Mouse (Mus musculus): ENCODE results near the gene Mboat7. TPM values are rescaled to one million over a fixed set of nuclear protein-coding genes. Genes with fewer than 3 reads are reported as not detected.

The Mboat7 gene
- polyA plus RNA-seq, 2 experiments: 10.3 to 11.5 TPM

DNA sequence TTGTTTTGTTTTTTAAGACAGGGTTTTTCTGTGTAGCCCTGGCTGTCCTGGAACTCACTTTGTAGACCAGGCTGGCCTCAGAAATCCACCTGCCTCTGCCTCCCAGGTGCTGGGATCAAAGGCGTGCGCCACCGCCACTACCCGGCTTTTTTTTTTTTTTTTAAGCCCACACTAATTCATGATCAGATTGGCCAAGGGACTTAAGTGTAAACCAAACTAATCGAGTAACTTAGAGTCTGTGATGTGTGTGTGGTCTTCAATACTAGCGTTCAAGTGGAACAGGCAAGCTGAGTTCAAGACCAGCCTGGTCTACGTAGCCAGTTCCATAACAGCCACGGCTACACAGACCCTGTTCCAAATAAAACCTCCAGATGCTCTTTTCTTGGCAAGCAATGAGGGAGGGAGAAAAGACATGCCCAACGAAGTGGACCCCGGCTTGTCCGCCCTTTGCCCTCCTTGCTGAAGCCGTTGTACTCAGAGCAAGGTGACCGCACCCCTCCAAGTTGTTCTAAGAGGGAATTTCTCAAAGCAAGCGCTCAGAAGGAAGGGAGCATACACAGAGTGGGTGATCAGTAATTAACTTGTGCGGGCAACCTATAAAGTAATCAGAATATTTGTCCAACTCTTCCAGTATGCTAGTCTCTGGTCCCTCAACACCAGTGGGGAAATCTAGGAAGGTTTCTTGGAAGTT, 28.7 kb downstream of the Mboat7 start:
- ATAC-seq (ENCODE audit: insufficient read depth): peak; percentile 42; the same call in 1 of the 2 replicates

DNA sequence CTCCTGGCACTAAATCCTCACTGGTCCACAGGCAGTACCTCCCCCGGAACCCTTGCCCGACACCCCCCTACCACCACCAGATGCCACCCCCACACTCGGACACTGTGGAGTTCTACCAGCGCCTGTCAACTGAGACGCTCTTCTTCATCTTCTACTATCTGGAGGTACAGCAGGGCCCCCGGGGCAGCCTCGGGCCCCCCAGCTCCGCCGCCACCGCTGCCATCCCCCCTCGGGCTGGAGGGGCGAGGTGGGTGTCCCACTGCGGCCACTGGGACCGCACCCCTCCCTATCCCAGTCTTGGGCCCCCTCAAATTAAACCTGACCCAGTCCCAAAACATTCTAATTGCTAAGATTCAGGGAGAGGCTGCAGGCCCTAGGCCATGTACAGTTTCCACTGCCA, 34.7 kb downstream of the Mboat7 start:
- Histone ChIP-seq H3K4me2 (ENCODE audit: low read depth) (no peak overlapping the region), H3K27ac (no peak overlapping the region), H3K4me1 (replicated peaks; ENCODE audit: control insufficient read depth in 2 of 2, insufficient read depth in 2 of 2, low read length in 1 of 2) (peaks cover 0 to 1% of the 10 kb centered on the region in 2 experiments; a peak in 1 of 4 replicates), H3K27me3 (ENCODE audit: control insufficient read depth, insufficient read depth, low read length) (no peaks in the 10 kb centered on the region), H3K4me3 (ENCODE audit: insufficient read depth in 1 of 2, low read depth in 2 of 2, low read length in 2 of 2) (no peak overlapping the region), H3K9me3 (ENCODE audit: control insufficient read depth, low read length) (no peaks in the 10 kb centered on the region), H3K9ac (replicated peaks) (no peak overlapping the region), H3K36me3 (replicated peaks; ENCODE audit: control insufficient read depth, insufficient read depth, low read depth) (peaks cover 92% of the 10 kb centered on the region)
- no peak for TF ChIP-seq CTCF (IDR thresholded peaks at IDR 0.05; ENCODE audit: low read depth)
- ATAC-seq (ENCODE audit: insufficient read depth) (no peak), DNase-seq (ENCODE audit: low read depth in 3 of 3, low spot score in 3 of 3) (no peak)
- 88% methylated on average over 14 of the region's 14 CpGs for WGBS (ENCODE audit: insufficient replicate concordance)

More for the DNA sequence above, 28.7 kb downstream of the Mboat7 start:
- no peak for TF ChIP-seq CTCF (IDR thresholded peaks at IDR 0.05; ENCODE audit: low read depth)
- no peak for TF ChIP-seq EP300 (IDR thresholded peaks at IDR 0.05; ENCODE audit: low read depth)
- WGBS (ENCODE audit: insufficient replicate concordance): 20% methylated on average over 15 of the region's 15 CpGs
- H3K4me3 ChIP-seq (ENCODE audit: insufficient read depth in 1 of 2, low read depth in 2 of 2, low read length in 2 of 2): peak overlapping the region; percentile 78 to 79
- H3K9me3 ChIP-seq (ENCODE audit: control insufficient read depth, low read length): no peaks in the 10 kb centered on the region
- peak in 1 of 3 experiments; percentile 32 for DNase-seq (ENCODE audit: low read depth in 3 of 3, low spot score in 3 of 3)
- peaks cover 20 to 22% of the 10 kb centered on the region in 2 experiments for H3K4me1 ChIP-seq (replicated peaks; ENCODE audit: control insufficient read depth in 2 of 2, insufficient read depth in 2 of 2, low read length in 1 of 2)
- H3K4me2 ChIP-seq (ENCODE audit: low read depth): peak overlapping the region; percentile 96
- H3K36me3 ChIP-seq (replicated peaks; ENCODE audit: control insufficient read depth, insufficient read depth, low read depth): peaks cover 31% of the 10 kb centered on the region
- peak overlapping the region; percentile 79 for H3K27ac ChIP-seq
- H3K9ac ChIP-seq (replicated peaks): peak overlapping the region; percentile 77
- no peaks in the 10 kb centered on the region for H3K27me3 ChIP-seq (ENCODE audit: control insufficient read depth, insufficient read depth, low read length)

DNA sequence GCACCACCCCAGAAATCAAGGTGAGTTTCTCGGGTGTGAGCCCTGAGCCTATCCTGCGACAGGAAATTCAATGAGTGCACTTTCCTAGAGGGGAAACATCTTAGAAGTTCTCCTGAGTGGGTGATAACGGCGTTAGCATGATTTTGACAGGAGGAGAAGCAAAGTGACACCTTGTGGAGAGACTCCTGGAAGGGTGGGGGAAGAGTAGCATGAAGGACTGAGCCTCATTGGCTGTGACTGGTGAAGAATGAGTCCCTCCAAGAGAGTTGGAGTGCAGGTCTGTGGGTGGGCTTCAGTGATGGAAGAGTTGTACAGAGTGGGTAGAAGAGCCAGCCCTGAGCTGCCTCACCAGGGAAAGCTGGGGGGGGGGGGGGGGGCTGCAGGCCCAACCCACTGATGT, 36.4 kb downstream of the Mboat7 start:
- WGBS (ENCODE audit: insufficient replicate concordance): 82% methylated on average over 4 of the region's 4 CpGs
- ATAC-seq (ENCODE audit: insufficient read depth): no peak
- peaks cover 98% of the 10 kb centered on the region for H3K36me3 ChIP-seq (replicated peaks; ENCODE audit: control insufficient read depth, insufficient read depth, low read depth)
- no peaks in the 10 kb centered on the region for H3K27me3 ChIP-seq (ENCODE audit: control insufficient read depth, insufficient read depth, low read length)
- TF ChIP-seq CTCF (IDR thresholded peaks at IDR 0.05; ENCODE audit: low read depth) (no peak), EP300 (IDR thresholded peaks at IDR 0.05; ENCODE audit: low read depth) (no peak)
- H3K9ac ChIP-seq (replicated peaks): no peak overlapping the region
- H3K4me1 ChIP-seq (replicated peaks; ENCODE audit: control insufficient read depth in 2 of 2, insufficient read depth in 2 of 2, low read length in 1 of 2): no peaks in the 10 kb centered on the region
- no peak overlapping the region for H3K27ac ChIP-seq
- H3K4me2 ChIP-seq (ENCODE audit: low read depth): no peak overlapping the region
- no peak overlapping the region for H3K4me3 ChIP-seq (ENCODE audit: insufficient read depth in 1 of 2, low read depth in 2 of 2, low read length in 2 of 2)
- H3K9me3 ChIP-seq (ENCODE audit: control insufficient read depth, low read length): no peaks in the 10 kb centered on the region
- DNase-seq (ENCODE audit: low read depth in 3 of 3, low spot score in 3 of 3): no peak

DNA sequence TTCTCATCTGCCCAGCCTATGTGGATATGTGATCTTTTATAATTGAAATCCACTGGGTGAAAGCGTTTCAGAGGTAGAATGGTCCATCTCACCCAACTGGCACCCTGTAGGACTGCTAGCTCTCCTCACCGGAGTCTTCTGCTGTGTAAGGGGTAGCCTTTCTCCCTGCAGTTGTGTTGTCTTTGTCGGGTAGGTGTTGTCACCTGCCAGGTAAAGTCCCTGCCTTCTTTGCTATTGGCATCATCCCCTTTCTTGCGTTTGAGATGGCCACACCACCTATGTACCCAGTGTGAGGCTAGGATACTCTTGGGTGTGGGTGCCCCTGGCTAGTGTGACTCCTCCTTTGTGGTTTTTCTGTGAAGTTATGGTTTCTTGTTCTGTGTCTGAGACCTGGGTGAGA, 46.7 kb downstream of the Mboat7 start:
- peak overlapping the region; percentile 93 for H3K4me2 ChIP-seq (ENCODE audit: low read depth)
- no peak for ATAC-seq (ENCODE audit: insufficient read depth)
- no peaks in the 10 kb centered on the region for H3K27me3 ChIP-seq (ENCODE audit: control insufficient read depth, insufficient read depth, low read length)
- H3K9ac ChIP-seq (replicated peaks): peak overlapping the region; percentile 98
- H3K27ac ChIP-seq: peak overlapping the region; percentile 13; the same call in 1 of the 2 replicates
- H3K36me3 ChIP-seq (replicated peaks; ENCODE audit: control insufficient read depth, insufficient read depth, low read depth): peaks cover 25% of the 10 kb centered on the region
- no peaks in the 10 kb centered on the region for H3K9me3 ChIP-seq (ENCODE audit: control insufficient read depth, low read length)
- WGBS (ENCODE audit: insufficient replicate concordance): 41% methylated on average over 4 of the region's 4 CpGs
- H3K4me1 ChIP-seq (replicated peaks; ENCODE audit: control insufficient read depth in 2 of 2, insufficient read depth in 2 of 2, low read length in 1 of 2): peaks cover 20 to 25% of the 10 kb centered on the region in 2 experiments
- DNase-seq (ENCODE audit: low read depth in 3 of 3, low spot score in 3 of 3): no peak
- no peak for TF ChIP-seq CTCF (IDR thresholded peaks at IDR 0.05; ENCODE audit: low read depth)
- no peak for TF ChIP-seq EP300 (IDR thresholded peaks at IDR 0.05; ENCODE audit: low read depth)
- H3K4me3 ChIP-seq (ENCODE audit: insufficient read depth in 1 of 2, low read depth in 2 of 2, low read length in 2 of 2): peak overlapping the region; percentile 86 to 89

DNA sequence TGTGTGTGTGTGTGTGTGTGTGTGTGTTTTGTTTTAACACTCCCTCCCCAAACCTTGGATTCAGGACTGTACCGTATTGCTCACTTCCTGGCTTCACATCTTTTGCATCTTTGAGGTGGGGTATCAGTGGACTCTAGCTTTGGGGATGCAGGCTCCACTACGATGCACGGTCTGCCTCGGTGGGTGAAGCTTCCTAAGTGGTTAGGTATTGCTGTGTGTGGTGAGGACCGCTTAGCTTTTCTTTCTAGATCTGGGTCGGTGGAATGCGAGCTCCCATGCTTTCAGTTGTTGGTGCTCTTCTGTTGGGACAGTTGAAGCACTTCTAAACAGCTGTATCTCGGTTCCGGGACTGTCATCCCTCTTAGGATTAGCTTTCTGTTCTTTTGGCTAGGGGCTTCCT, 47.1 kb downstream of the Mboat7 start:
- Histone ChIP-seq H3K9ac (replicated peaks) (peak overlapping the region; percentile 98), H3K27me3 (ENCODE audit: control insufficient read depth, insufficient read depth, low read length) (no peaks in the 10 kb centered on the region), H3K9me3 (ENCODE audit: control insufficient read depth, low read length) (no peaks in the 10 kb centered on the region), H3K4me3 (ENCODE audit: insufficient read depth in 1 of 2, low read depth in 2 of 2, low read length in 2 of 2) (peak overlapping the region; percentile 86 to 89), H3K4me1 (replicated peaks; ENCODE audit: control insufficient read depth in 2 of 2, insufficient read depth in 2 of 2, low read length in 1 of 2) (peaks cover 20 to 25% of the 10 kb centered on the region in 2 experiments), H3K27ac (peak overlapping the region; percentile 93), H3K36me3 (replicated peaks; ENCODE audit: control insufficient read depth, insufficient read depth, low read depth) (peaks cover 23% of the 10 kb centered on the region), H3K4me2 (ENCODE audit: low read depth) (peak overlapping the region; percentile 93)
- TF ChIP-seq CTCF (IDR thresholded peaks at IDR 0.05; ENCODE audit: low read depth) (no peak), EP300 (IDR thresholded peaks at IDR 0.05; ENCODE audit: low read depth) (no peak)
- DNase-seq (ENCODE audit: low read depth in 3 of 3, low spot score in 3 of 3): no peak
- 10% methylated on average over 9 of the region's 9 CpGs for WGBS (ENCODE audit: insufficient replicate concordance)
- ATAC-seq (ENCODE audit: insufficient read depth): no peak

Data from liver, embryonic 14.5 days (tissue).